Mouse (Mus musculus): ENCODE results near the gene D630023F18Rik.

DNA sequence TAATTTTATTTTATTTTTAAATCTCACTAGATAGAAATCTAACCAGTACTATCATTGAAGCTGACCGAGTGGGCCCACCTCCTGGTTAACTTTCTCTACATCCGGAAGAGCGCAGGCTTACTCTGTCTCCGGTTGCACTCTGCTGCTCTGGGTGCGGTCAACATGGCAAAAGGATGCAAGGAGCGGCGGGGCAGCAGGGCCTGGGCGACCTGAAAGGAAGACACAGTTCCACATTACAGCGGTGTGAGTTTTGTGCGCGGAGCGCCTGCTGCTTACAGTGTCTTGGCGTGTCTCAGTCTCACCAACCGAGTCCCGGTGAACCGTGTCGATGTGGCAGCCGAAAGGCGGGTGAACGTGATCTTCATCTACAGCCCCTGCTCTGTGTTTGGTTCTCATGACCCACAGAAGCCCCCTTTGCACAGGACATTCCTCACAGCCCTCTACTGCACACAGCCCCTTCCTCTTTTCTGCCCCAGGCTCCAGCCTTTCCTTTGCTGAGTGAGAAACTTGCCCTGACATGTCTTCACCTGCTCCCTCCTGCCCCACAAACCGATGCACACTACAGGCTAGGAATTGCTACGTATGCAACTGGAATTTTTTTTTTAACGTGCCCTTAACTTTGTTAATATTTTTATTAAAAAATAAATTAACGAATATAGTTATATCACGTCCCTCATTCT is 13.1 kb downstream of the D630023F18Rik start:
- TF ChIP-seq CTCF (IDR thresholded peaks at IDR 0.05; ENCODE audit: low read depth, low read length) (no peak), POLR2A (IDR thresholded peaks at IDR 0.05; ENCODE audit: extremely low read depth, insufficient read depth, low read length) (no peak)

Data from liver, adult 2 months (tissue).